Mouse (Mus musculus): ENCODE data around the gene Gm498.

The Gm498 gene

DNA sequence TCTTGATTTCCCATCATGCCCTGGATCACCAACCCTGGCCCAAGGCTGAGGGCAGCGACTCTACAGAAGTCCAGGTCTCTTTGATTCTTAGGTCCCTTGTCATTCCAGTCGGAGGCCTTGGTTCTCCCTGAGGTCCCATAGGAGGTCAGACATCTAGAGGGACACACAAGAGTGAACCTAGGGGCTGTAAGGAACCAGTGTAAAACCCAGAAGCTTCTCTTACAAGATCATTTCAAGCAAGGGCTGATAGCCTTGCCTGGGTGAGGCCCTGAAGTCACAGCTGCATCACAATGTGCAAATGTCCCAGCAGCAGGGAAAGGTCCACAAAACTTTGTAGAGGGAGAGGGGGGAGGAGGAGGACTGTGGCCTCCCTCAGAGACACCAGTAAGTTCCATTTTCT lies at the start of gene Gm498:
Gm498 (plus strand) TSS at position 301 of the 400 bp plus-strand sequence.
- CTCF ChIA-PET = no interaction called here

DNA sequence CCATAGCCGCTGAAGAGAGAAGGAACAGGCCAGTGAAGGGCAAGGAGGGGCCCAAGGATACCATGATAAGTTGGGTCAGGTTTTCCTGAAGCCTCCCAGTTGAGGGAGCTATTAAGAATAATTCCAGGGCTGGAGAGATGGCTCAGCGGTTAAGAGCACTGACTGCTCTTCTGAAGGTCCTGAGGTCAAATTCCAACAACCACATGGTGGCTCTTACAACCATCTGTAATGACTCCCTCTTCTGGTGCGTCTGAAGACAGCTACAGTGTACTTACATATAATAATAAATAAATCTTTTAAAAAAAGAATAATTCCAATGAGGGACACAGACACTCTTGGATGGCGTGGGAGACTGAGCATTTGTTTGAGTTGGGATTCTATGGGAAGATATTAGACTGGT lies 47.4 kb upstream of the Gm498 start:
- CTCF ChIA-PET = interaction anchor here (1.1 kb wide), 1 partner anchor 35 kb away, joined by 3 read pairs; the partner anchor contains the start of gene Mrgpre

DNA sequence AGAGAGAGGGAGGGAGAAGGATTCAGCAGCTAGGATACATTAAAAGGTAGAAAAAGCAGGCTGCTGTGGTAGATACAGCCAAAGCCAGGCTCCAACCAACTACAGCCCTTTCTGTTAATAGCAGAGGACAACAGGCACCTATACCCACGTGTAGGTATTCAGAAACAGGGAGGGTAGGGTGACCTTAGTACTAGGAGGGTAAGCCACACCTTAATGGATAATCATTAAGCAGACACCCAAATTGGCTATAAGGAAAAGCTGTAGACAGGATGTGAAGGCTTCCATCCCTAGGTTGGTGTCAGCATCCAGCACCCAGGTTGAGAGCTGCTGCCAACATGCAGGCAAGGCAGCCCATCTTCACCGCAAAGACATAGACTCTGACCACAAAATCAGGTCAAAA lies 45.4 kb upstream of the Gm498 start:
- CTCF ChIA-PET = interaction anchor here (1.0 kb wide), 1 partner anchor 8 kb away, joined by 3 read pairs; no protein-coding TSS in a partner anchor

DNA sequence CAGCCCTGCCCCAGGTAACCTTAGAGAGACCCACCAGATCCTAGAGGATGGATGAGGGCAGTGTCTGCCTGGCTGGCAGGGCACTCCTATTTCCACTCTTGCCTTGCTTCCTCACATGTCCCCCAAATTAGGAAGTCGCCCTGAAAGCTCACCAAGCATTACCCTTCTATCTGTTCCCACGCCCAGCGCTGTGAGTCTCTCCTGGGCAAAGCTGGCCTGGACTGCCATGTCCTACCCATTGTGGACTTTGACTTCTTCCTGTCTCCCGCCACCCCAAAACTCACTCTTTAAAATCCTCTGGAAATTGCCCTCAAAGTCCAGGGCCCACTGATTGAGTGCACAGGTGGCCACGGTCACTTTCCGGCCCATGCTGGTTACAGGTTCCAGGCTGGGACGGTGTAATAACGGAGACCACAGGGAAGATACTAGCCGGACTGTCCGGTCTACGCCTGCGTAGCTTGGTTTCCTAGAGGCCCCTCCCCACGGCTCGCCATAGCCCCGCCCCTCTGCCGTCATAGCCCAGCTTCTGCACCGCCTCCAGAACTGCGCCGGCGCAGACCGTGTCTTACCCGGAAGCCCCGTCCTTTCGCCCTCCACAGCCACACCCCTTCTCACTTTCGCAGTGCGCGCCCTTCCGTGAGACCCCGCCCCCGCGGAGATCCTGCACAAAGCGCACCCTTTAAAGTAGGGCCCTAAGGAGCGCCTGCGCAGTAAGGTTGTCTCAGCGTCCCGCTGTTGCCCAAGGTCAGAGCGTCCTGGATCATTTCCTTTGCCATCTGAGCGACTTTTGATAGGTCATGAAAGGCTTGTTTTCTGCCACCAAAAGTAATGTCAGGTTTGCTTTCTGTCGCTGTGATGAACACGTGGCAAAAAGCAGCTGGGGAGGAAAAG lies 44.0 kb upstream of the Gm498 start, which contains the start of the genes Nadsyn1 and Dhcr7:
Nadsyn1 (minus strand) TSS at position 475 of the 891 bp plus-strand sequence.
Dhcr7 (plus strand) TSS at position 771 of the 891 bp plus-strand sequence.
- CTCF ChIA-PET = interaction anchor here (0.6 kb wide), 1 partner anchor 85 kb away, joined by 4 read pairs; no protein-coding TSS in a partner anchor

DNA sequence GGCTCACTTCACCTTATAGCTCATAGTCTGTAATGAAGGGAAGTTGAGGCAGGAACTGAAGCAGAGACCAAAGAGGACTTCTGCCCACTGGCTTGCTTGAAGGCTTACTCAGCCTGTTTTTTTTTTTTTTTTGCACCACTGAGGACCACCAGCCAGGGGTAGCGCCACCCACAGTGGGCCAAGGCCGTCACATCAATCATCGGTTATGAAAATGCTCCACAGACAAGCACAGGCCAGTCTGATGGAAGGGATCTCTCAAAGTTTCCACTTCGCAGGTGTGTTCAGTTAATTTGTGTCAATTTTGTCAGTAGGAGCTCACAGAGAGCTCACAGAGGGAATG lies 43.4 kb upstream of the Gm498 start:
- CTCF ChIA-PET = interaction anchor here (0.6 kb wide), 1 partner anchor 84 kb away, joined by 4 read pairs; no protein-coding TSS in a partner anchor

DNA sequence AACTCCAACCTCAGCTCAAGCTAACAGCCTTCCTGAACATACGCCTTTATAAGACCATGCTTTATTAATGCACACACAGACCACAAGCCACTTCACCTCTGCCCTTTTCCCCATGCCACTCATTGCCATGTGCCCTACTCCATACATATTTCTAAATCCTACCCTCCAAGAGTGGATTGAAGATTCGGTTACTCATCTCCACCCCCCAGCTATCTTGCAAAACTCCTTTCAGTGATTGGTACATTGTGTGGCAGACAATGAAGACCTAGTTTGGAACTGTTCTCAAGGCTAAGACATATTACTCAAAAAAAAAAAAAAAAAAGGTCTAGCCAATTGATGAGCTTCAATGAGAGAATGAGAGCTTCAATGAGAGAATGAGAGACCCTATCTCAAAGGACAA lies 39.7 kb upstream of the Gm498 start:
- CTCF ChIA-PET = no interaction called here

DNA sequence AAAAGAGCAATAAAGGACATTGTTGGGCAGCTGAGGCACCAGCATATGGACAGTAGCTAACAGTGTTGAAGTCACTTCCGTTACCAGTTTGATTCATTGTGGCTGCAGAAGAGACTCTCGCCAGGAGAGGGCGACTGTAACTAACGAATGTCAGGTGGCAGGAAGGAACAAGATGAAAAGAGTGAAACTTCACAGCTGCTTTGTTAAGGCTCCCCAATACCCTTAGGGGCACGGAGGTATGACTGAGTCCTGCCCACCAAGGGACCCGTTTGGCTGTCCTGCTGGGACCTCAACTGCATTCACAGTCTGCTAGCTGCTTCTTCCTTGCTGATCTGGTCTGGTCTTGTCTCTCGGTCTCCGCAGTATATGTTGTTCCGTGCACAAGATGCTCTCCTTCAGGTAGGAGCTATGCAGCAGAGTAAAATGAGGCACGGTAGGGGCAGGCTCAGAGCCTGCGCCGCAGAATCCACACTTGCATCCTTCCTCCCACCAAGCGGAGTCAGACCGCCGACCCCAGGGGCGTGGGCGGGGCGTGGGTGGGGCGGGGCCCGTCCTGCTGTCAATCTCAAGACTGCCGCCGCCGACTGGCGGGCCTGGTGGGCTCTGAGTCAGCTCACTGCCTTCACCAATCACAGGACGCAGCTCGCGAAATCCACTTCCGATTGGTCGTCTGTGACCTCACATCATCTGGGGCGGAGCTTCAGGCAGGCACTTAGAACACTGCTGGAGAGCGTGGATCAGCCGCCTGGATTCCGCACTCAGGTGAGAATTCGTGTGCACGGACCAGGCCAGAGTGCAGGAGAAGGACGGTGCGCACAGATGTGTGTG lies 36.9 kb upstream of the Gm498 start:
- CTCF ChIA-PET = interaction anchor here (0.9 to 1.5 kb wide), 2 partner anchors 8 to 15 kb away, joined by 3 to 4 read pairs; no protein-coding TSS in a partner anchor

DNA sequence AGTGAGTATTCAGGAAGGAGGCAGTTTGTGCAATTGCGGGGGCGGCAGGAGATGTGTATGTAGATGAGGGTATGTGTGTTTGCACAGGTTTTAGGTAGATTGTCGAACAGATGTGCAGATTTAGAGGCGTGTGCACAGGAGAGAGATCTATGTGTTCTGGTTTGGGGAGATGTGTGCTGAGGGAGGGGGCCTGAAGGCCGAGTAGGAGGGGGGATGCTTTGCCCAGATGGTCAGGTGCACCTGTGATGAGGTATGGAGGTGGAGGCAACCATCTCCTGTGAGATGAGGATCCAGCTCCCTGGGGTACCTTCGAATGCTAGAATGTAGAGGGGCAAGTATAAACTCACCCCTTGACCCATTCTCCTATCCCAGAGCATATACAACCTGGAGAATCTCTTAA lies 36.2 kb upstream of the Gm498 start:
- CTCF ChIA-PET = no interaction called here

DNA sequence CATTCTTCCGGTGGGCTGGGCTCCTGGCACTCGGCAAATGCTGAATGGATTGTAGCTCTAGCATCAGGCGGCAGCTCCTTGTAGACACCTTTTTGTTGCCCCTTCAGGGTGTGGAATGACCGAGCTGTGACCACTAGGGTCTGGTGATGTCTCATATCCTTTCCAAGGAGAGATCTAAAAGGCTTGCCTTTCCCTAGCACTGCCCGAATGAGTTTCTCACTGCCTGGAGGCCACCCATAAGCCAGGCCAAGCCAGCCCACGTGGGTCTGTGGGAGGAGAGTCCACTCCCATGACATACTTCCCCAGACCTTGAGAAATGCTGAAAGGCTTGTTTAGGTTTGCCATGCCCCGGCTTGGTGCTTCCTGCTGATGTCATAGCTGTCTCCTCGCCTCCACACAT lies 34.4 kb upstream of the Gm498 start:
- CTCF ChIA-PET = no interaction called here

DNA sequence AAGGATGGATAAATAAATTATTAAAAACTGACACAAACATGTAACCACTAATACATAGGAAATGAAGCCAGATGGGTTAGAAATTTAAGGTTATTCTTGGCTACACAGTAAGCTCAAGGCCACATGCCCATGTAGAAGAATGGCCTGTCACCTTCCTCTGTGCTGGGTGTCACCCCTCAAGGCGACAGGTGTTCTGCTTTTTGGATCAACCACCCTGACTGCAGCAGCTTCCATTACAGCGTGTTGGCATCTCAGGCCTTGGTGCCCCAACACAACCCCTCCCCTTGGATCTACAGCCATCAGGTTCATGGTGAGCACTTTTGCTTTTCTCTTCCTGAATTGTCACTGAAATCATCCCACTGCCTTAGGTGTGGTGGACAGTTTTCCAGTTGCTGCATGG lies 34.0 kb upstream of the Gm498 start:
- CTCF ChIA-PET = interaction anchor here (0.6 kb wide), 1 partner anchor 1604 kb away, joined by 3 read pairs; no protein-coding TSS in a partner anchor

DNA sequence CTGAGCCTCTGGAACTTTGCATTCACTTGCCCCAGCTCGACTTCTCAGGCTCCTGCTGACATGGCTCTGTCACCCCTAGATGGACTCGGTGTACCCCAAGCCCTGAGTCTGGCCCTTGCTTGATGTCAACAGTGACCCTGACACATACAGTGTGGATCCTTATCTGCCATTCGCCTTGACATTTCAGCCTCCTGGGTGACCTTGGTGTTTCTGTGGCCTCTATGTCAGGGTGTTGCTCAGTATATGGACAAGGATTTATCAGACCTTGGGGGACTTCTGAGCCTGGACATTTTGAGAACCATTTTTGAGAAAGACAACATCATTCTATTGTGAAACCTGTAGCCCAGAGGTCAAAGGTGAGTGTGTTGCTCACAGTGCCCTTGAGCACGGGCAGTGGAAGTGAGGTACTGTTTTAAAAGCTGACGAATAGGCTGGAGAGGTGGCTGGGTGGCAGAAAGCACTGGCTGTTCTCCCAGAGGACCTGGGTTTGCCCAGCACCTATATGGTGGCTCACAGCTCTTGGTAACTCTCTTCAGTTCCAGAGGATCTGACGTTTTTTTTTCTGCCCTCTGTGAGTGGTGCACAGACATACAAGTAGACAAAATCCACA lies 33.0 kb upstream of the Gm498 start:
- CTCF ChIA-PET = no interaction called here

DNA sequence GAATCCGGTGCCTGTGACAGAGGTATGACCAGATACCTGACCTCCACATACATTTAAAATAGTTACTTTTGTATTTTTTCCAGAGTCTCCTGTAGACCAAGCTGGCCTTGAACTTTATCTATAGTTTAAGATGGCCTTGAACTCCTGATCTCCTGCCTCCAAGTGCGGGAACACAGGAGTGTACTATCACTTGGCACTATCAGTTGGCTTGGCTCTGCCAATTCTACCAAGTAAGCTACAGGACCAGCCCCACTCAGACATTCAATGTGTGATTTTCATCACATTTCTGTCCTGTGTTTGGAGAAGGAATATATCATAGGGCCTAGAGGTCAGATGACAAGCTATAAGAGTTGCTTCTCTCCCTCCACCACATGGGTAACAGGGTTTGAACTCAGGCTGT lies 32.3 kb upstream of the Gm498 start:
- CTCF ChIA-PET = no interaction called here

DNA sequence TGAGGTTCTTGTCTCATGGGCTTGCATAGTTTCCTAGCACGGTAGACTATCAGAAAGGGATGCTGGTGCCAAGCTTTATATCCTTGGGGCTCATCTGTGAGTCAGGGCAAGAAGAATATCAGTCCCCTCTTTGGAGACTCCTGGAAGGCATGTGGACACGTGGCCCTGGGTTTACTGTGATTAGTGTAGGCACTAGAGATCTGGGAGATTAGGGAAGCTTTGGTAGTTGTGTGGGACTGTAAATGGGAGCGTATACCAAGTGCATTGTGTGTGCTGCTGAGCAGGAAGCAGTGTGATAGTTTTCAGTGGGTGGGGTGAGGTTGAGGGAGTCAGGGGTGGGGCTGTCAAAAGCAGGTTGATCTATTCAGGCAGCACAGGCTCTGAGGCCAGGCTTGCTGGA lies 31.7 kb upstream of the Gm498 start:
- CTCF ChIA-PET = no interaction called here

DNA sequence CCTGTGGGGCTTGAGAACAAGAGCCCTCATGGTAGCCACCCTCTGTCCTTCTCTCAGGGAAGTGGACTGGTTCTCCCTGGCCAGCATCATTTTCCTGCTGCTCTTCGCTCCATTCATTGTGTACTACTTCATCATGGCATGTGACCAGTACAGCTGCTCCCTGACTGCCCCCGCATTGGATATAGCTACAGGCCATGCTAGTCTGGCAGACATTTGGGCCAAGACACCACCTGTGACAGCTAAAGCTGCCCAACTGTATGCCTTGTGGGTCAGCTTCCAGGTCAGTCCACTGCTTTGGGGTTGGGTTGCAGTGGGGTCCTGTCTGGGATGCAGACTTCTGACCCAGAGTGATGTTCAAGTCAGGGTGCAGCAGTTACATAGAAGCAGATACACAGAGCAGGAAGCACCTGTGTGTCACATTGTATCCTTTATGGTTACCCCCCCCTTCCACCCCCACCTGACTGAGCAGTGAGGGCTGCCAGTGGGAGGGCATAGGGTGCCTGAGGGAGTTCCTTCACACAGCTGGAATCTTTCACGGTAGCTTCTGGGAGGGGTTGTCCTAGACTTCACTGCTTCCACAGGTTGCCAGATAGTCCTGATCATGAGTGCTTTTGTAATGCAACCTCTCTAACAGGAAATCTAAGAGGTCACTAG lies 28.8 kb upstream of the Gm498 start:
- CTCF ChIA-PET = no interaction called here

DNA sequence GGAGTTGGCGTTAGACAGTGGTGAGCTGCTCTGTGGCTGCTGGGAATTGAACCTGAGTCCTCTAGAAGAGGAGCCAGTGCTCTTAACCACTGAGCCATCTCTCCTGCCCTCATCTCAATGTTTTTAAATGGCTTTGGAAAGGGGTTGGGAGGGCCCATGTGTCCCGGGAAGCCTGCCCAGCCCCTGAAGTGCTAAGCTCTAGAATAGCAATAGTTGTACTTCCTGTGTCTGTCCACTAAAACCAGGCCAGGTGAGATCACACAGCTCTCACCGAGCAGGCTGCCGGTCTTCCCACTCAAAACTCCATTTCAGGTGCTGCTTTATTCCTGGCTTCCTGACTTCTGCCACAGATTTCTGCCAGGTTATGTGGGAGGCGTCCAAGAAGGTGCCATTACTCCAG lies 26.5 kb upstream of the Gm498 start:
- CTCF ChIA-PET = no interaction called here

DNA sequence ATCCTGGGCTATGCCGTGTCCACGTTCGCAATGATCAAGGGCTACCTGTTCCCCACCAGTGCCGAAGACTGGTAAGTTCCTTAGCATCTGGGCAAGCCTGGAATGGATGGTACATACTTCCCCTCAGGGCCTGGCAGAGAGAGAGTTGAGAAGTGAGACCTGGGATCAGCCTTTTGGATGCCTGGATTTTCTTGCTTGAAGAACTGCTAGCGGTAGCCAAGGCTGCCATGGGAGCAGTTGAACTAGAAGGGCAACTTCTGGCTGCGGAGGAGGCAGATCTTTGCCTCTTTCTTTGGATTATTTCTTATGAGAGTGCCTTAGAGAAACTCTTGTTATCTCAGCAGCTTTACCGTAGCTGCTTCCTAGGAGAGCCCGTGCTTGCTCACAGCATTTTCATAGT lies 25.3 kb upstream of the Gm498 start:
- CTCF ChIA-PET = no interaction called here

DNA sequence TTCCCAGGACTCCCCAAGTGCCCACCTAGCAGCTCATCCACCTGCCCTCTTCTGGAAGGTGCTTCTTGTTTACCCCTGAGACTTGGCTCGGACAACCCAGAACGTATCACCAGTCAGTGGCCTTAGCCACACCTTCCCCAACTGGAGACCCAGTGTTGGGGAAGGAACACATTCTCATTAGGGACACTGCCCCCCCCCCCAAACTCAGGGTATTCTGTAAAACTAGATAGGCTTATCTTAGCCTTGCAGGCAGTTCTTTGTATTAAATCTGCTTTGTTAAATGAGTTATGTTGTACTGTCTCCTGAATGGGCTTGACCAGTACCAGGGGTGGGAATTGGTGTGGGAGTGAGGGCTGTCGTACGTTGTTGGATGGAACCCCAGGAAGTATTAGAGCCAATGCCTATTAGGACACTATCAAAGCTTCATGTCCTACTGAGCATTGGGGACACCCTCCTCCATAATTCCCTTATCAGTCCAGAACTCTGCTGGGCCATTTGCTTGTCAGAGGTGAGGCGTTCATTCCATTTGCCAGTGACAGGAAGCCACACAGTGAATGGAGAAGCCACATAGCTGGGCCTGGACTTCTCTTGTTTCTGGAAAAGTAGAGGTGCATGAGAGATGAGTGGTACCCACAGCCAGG lies 18.4 kb upstream of the Gm498 start:
- CTCF ChIA-PET = no interaction called here

DNA sequence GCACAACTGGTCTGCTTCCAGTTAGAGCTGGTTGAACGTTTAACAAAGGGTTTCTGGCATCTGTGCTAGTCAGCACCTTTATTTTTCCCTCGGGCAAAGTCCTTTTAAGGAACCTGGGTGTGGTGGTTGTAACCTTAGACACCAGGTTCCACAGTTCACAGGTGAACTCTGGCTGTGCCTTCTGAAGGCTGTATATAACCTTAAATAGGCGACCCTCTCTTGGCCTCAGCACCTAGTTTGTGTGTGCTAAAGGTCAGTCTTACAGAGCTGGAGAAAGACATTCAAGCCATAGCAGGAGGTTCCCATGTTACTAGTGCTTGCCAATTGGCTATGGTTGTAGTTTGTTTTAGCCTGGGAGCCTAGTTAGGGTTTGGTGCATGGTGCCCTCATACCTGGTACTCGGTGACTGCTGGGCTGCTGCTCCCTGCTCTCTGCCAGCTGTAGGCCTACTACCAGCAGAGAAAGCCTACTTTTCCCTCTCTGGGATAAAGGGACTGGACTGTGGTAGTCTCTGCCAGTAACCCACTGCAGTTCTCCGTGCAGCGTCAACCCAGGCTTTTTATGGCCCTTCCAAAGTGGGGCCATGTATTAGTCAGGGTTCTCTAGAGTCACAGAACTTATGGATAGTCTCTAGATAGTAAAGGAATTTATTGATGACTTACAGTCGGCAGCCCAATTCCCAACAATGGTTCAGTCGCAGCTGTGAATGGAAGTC lies 17.7 kb upstream of the Gm498 start:
- CTCF ChIA-PET = no interaction called here

DNA sequence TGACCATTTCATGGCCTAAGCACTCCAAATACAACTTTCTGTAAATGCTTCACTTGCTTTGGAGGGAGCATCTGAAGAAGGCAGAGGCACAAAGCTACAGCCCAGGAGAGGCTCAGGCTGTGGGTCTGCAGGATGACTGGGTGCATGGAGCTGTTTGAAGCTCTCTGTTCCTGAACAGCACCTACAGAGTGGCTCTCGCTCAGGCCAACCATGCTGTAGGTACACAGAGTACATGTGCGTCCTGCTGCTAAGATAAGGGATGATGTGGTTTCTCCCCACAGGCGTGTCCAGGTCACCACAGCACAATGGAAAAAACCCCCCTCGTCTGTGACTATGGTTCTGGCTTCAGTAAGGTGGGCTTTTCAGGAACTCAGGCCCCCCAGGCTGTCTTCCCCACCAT lies 2.2 kb downstream of the Gm498 start:
- CTCF ChIA-PET = no interaction called here

DNA sequence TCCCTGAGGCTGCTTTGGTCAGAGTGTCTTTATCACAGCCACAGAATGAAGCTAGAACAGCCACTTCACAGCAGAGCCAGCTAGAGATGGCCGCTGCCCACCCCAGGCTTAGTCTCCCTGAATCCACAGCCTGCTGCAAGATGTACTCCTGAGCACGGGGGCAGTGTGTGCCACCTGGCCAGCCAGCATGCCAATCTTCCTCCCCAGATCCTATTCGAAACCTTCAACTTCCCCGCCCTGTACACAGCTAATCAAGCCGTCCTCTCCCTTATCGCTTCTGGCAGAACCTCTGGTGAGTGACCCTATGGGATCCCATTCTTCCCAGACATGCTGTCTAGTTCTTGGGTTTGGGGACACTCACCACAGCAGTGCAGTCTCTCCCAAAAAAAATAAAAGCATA lies 17.1 kb downstream of the Gm498 start:
- CTCF ChIA-PET = no interaction called here

DNA sequence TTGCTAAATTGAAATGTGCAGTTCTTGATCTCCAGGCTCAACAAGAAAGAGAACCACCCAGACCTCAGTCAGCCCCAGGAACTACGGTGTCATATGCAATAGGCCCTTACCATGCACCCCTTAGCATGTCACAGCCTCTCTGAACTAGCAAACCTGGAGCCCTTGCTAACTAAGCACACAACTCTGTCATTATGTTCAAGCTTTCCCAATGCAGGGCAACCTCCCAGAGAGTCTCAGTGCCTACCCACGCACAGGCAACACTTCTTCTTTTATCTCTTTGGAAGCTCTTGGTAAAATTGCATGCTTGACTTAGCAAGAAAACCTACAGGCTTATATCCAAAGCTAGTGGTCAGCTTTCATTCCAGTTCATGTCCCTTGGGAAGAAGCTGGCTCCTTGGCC lies 24.5 kb downstream of the Gm498 start:
- CTCF ChIA-PET = no interaction called here

All from spleen, embryonic (tissue).